Mouse (Mus musculus) left cerebral cortex, adult 11 months (tissue): Measurements from ENCODE around the gene Yaf2.
"Not testable (repeated sequence)": the region's sequence is repeated elsewhere in the genome, so short reads cannot be mapped to it uniquely, and the experiment has no call there.

Experiments
- DNase-seq: peaks from one replicate; pipeline ENCODE4 v3.0.0; 2022; ENCODE audit warnings: low spot score

Yaf2 gene

DNA sequence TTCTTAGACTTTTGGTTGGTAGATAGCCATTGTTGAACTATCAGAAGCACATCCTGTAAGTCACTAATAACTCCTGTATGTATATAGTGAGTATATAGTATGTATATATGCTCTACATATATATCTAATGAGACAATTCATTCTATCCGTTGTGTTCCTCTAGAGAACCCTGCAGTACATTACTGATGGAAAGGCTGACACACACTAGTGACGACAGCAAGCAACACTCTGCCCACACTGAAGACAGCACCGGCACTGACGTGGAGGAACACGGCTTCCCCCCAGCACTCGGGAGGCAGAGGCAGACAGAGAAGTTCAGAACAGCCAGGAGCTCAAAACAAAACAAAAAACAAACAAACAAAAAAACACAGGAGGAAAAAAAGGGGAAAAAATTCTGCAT lies 84.3 kb downstream of the Yaf2 start:
- no peak for DNase-seq

- DNase-seq: no peak
Observed at GRCm38 (mm10) chr15:93251553-93252250, 85.0 kb downstream of the Yaf2 start.

DNA sequence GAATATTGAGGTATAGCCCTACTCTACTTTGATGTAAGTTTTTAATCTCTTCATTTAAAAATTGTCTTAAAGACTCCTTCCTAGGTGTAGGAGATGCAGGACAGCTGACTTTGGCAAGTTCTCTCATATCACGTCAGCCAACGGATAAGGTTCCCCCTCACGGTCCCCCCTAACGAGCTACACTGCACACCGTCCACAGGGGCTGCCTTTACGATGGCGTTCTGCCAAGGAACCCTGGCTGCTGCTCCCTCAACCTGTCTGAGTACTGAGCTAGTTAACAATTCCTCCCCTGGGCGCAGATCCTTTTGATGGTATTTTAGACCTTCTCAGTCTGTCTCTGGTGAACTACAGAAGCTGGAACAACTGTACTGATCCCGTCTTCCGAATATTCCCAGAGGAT lies 93.5 kb downstream of the Yaf2 start:
- no peak for DNase-seq

GRCm38 (mm10) chr15:93236456-93236855 lies 100.3 kb downstream of the Yaf2 start:
- not testable (repeated sequence) for DNase-seq
